Mouse (Mus musculus) MEL (cell line): Measurements from ENCODE around the gene Fbh1.

ENCODE experiments used
- CTCF ChIP-seq, 3 experiments: IDR thresholded peaks in 2 of 3; conservative IDR thresholded peaks in 1 of 3; 2 replicates each; pipeline ENCODE4 v1.5.1; 2011 to 2012; ENCODE audit warnings: low read length in 3 of 3, low read depth in 2 of 3, mild to moderate bottlenecking in 2 of 3, improper control_type of control experiment in 1 of 3, inconsistent platforms in 1 of 3, mixed read lengths in 1 of 3, moderate library complexity in 1 of 3; ENCODE audit not compliant: control insufficient read depth in 1 of 3, insufficient read depth in 1 of 3, poor library complexity in 1 of 3, severe bottlenecking in 1 of 3
- EP300 ChIP-seq, 2 experiments: IDR thresholded peaks; 2 replicates each; pipeline ENCODE4 v1.6.1; 2011; ENCODE audit warnings: improper control_type of control experiment in 2 of 2, low read length in 2 of 2, low read depth in 1 of 2, mild to moderate bottlenecking in 1 of 2
- ETS1 ChIP-seq: IDR thresholded peaks from 2 replicates; pipeline ENCODE4 v1.6.1; 2012; ENCODE audit warnings: low read depth, mild to moderate bottlenecking, inconsistent platforms, low read length, improper control_type of control experiment, moderate library complexity
- ZC3H11A ChIP-seq: IDR thresholded peaks from 2 replicates; pipeline ENCODE4 v1.6.1; 2012; ENCODE audit warnings: low read depth, mild to moderate bottlenecking, inconsistent platforms, low read length, improper control_type of control experiment

DNA sequence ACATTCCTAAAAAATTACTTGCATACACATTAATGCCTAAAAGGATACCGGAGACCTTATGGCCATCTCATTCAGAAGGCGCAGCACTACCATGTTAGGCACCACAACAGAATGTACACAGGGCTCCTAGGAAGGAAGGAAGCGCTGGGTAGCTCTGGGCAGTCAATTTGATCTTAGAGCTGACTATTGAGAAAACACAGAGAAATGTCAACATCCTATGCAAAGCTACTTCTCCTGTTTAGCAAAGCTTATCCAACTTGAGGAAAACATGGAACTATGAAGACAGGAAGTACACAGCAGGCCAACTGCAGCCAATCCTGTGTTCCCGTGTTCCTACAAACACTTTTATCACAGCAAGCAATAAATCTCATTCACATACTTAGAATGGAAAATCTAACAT is 5.7 kb downstream of the Fbh1 start:
- no peak for TF ChIP-seq ZC3H11A
- no peak for TF ChIP-seq ETS1
- TF ChIP-seq CTCF (IDR thresholded peaks at IDR 0.05 in 2 of 3, conservative IDR thresholded peaks at IDR 0.05 in 1 of 3; ENCODE audit: control insufficient read depth in 1 of 3, insufficient read depth in 1 of 3, low read depth in 2 of 3, low read length in 3 of 3, poor library complexity in 1 of 3, severe bottlenecking in 1 of 3): no peak
- no peak for TF ChIP-seq EP300 (IDR thresholded peaks at IDR 0.05; ENCODE audit: low read depth in 1 of 2, low read length in 2 of 2)
